Mouse (Mus musculus): ENCODE measurements around the gene C87499. TPM values are rescaled to one million over a fixed set of nuclear protein-coding genes. Genes with fewer than 3 reads are reported as not detected.

Gene C87499
- polyA plus RNA-seq (2012; rRNA removed) = not detected in 2 replicates

DNA sequence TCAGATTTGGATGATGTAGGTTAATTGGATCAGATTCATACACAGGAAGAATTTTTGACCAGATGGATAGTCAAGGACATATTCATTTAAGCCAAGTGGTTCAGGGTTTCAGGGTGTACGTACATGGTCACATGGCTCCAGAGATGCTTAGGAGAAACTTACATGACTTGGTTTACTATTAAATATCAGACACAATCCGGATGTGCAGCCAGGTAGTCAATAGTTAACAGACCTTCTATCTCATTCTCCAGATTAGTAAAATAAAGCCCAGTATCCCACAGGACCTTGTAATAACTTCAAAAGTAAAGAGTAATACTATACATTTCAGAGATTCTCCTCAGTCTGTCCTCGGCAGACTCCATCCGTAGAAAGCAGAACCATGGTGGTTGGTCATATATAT, at the start of gene C87499:
C87499 (minus strand) TSS at position 101 of the 400 bp plus-strand sequence.
- Histone ChIP-seq H3K4me3 (ENCODE audit: insufficient read depth, low read length) (no peak within 1 kb of the TSS), H3K4me1 (ENCODE audit: control insufficient read depth, insufficient read depth, low read length) (no peaks in the 10 kb centered on the region), H3K27ac (ENCODE audit: insufficient read depth, low read length) (no peak within 1 kb of the TSS)
- TF ChIP-seq POLR2A (IDR thresholded peaks at IDR 0.05; ENCODE audit: extremely low read depth, insufficient read depth, low read length) (no peak), CTCF (IDR thresholded peaks at IDR 0.05; ENCODE audit: extremely low read depth, insufficient read depth, low read length) (no peak)

DNA sequence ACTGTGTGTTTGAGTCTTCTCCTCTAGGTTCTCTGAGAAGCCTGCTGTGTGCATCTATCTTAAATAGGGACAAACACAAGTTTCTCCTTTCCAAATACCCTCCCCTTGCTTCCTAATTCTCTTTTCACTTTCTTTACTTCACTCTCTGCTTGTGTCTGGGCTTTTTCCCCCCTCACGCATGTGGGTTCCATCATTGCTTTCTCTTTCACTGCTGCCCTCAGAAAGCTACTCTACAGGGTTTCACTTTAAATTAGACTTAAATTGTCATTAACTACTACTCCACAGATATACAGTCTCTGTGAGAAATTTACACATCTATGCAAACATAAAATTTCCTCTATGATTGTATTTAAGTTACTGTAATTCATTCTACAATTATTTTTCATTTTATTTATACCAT, 49.6 kb upstream of the C87499 start, which contains the start of gene Ifna2:
Ifna2 (minus strand) TSS at position 101 of the 400 bp plus-strand sequence.
- no peaks in the 10 kb centered on the region for H3K4me1 ChIP-seq (ENCODE audit: control insufficient read depth, insufficient read depth, low read length)
- TF ChIP-seq POLR2A (IDR thresholded peaks at IDR 0.05; ENCODE audit: extremely low read depth, insufficient read depth, low read length) (no peak), CTCF (IDR thresholded peaks at IDR 0.05; ENCODE audit: extremely low read depth, insufficient read depth, low read length) (no peak)
- H3K4me3 ChIP-seq (ENCODE audit: insufficient read depth, low read length) = no peak within 1 kb of the TSS
- no peak within 1 kb of the TSS for H3K27ac ChIP-seq (ENCODE audit: insufficient read depth, low read length)

DNA sequence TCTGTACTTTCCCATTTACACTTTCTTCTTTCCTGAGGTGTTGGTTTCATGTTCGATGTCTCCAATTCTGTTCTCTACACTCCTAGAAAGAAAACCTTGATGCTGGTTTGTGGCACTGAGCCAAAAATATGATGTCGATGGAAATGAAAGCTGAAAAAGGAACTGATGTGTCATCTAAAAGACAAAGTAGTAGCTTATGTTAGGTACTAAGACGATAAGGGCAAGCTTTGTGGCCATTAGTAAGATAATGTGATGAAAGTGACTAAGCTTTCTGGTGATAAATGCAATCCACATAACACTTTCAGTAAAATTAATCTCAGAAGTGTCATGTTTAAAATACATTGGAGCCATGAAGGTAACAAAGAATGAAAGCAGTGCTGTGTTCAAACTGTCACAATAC, 47.1 kb upstream of the C87499 start:
- Histone ChIP-seq H3K4me3 (ENCODE audit: insufficient read depth, low read length) (no peak overlapping the region), H3K4me1 (ENCODE audit: control insufficient read depth, insufficient read depth, low read length) (no peaks in the 10 kb centered on the region), H3K27ac (ENCODE audit: insufficient read depth, low read length) (no peak overlapping the region)
- TF ChIP-seq POLR2A (IDR thresholded peaks at IDR 0.05; ENCODE audit: extremely low read depth, insufficient read depth, low read length) = no peak
- no peak for TF ChIP-seq CTCF (IDR thresholded peaks at IDR 0.05; ENCODE audit: extremely low read depth, insufficient read depth, low read length)

GRCm38 (mm10) chr4:88680362-88680761, 46.2 kb upstream of the C87499 start:
- TF ChIP-seq CTCF (IDR thresholded peaks at IDR 0.05; ENCODE audit: extremely low read depth, insufficient read depth, low read length) (peak; percentile 17; the same call in 1 of the 2 replicates), POLR2A (IDR thresholded peaks at IDR 0.05; ENCODE audit: extremely low read depth, insufficient read depth, low read length) (no peak)
- no peak overlapping the region for H3K4me3 ChIP-seq (ENCODE audit: insufficient read depth, low read length)
- H3K27ac ChIP-seq (ENCODE audit: insufficient read depth, low read length) = no peak overlapping the region
- H3K4me1 ChIP-seq (ENCODE audit: control insufficient read depth, insufficient read depth, low read length) = no peaks in the 10 kb centered on the region

DNA sequence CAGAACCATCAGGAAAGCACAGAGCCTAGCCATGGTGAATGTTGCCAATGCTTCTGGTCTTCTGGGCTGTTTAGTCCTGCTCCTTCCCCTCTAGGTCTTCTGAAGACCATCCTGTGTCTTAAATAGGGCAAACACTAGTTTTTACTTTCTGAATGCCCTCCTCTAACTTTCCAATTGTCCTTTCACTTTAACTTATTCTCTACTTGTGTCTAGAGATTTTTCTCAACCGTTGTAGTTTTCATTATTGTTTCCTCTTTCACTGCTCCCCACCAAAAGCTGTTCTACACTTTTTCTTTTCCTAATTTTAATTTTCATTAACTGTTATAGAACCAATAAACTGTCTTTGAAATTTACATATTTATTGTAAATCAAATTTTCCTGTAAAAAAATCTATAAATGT, 42.6 kb upstream of the C87499 start, which contains the start of gene Ifna16:
Ifna16 (minus strand) TSS at position 101 of the 400 bp plus-strand sequence.
- H3K4me3 ChIP-seq (ENCODE audit: insufficient read depth, low read length) = no peak within 1 kb of the TSS
- H3K27ac ChIP-seq (ENCODE audit: insufficient read depth, low read length) = no peak within 1 kb of the TSS
- no peak for TF ChIP-seq POLR2A (IDR thresholded peaks at IDR 0.05; ENCODE audit: extremely low read depth, insufficient read depth, low read length)
- no peak for TF ChIP-seq CTCF (IDR thresholded peaks at IDR 0.05; ENCODE audit: extremely low read depth, insufficient read depth, low read length)
- H3K4me1 ChIP-seq (ENCODE audit: control insufficient read depth, insufficient read depth, low read length) = no peaks in the 10 kb centered on the region

DNA sequence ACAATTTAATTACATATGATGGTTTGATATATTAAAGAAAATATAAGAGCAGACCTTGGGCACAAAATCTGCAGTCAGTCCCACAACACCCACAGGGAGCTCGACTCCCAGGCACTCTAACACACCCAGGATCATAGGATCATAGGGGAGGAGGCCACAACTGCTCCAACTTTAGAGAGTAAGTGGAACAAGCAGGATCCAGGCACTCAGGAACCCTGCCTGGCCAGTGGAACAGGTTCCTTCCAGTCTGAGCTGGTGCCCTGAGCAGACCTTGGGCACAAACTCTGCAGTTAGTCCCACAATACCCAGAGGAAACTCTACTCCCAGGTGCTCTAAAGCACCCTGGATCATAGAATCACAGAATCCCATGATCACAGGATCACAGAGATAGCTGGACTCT, 21.2 kb upstream of the C87499 start:
- no peaks in the 10 kb centered on the region for H3K4me1 ChIP-seq (ENCODE audit: control insufficient read depth, insufficient read depth, low read length)
- TF ChIP-seq CTCF (IDR thresholded peaks at IDR 0.05; ENCODE audit: extremely low read depth, insufficient read depth, low read length) = no peak
- TF ChIP-seq POLR2A (IDR thresholded peaks at IDR 0.05; ENCODE audit: extremely low read depth, insufficient read depth, low read length) = no peak
- no peak overlapping the region for H3K27ac ChIP-seq (ENCODE audit: insufficient read depth, low read length)

DNA sequence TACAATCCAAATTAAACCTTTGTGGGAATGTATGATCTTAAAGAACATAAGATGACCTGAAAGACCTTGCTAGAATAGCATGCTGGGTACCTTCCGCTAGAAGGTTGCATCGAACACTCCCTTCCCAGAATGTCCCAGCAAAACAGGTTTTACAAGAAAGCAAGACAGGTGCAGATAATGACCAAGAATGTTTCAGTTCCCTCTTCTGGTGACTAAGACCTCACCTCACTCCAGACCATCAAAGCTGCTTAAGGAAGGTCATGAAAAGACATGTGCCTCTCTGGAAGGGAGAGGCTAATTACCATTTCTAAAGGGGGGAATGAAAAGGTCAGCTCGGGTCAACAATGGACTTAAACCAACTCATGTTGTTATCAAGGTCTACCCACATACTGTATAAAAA, 19.4 kb upstream of the C87499 start:
- Histone ChIP-seq H3K4me3 (ENCODE audit: insufficient read depth, low read length) (no peak overlapping the region), H3K27ac (ENCODE audit: insufficient read depth, low read length) (no peak overlapping the region), H3K4me1 (ENCODE audit: control insufficient read depth, insufficient read depth, low read length) (no peaks in the 10 kb centered on the region)
- TF ChIP-seq CTCF (IDR thresholded peaks at IDR 0.05; ENCODE audit: extremely low read depth, insufficient read depth, low read length) = no peak
- no peak for TF ChIP-seq POLR2A (IDR thresholded peaks at IDR 0.05; ENCODE audit: extremely low read depth, insufficient read depth, low read length)

More for the DNA sequence above, 21.2 kb upstream of the C87499 start:
- H3K4me3 ChIP-seq (ENCODE audit: insufficient read depth, low read length) = no peak overlapping the region

GRCm38 (mm10) chr4:88644359-88644758, 10.1 kb upstream of the C87499 start, which contains the start of gene Ifna13:
Gene Ifna13, minus strand, starts transcription at chr4:88644459.
- no peaks in the 10 kb centered on the region for H3K4me1 ChIP-seq (ENCODE audit: control insufficient read depth, insufficient read depth, low read length)
- no peak within 1 kb of the TSS for H3K27ac ChIP-seq (ENCODE audit: insufficient read depth, low read length)
- no peak within 1 kb of the TSS for H3K4me3 ChIP-seq (ENCODE audit: insufficient read depth, low read length)
- no peak for TF ChIP-seq CTCF (IDR thresholded peaks at IDR 0.05; ENCODE audit: extremely low read depth, insufficient read depth, low read length)
- no peak for TF ChIP-seq POLR2A (IDR thresholded peaks at IDR 0.05; ENCODE audit: extremely low read depth, insufficient read depth, low read length)

GRCm38 (mm10) chr4:88642526-88642925, 8.3 kb upstream of the C87499 start:
- H3K4me1 ChIP-seq (ENCODE audit: control insufficient read depth, insufficient read depth, low read length) = no peaks in the 10 kb centered on the region
- no peak overlapping the region for H3K4me3 ChIP-seq (ENCODE audit: insufficient read depth, low read length)
- TF ChIP-seq POLR2A (IDR thresholded peaks at IDR 0.05; ENCODE audit: extremely low read depth, insufficient read depth, low read length) (no peak), CTCF (IDR thresholded peaks at IDR 0.05; ENCODE audit: extremely low read depth, insufficient read depth, low read length) (no peak)
- H3K27ac ChIP-seq (ENCODE audit: insufficient read depth, low read length) = no peak overlapping the region

DNA sequence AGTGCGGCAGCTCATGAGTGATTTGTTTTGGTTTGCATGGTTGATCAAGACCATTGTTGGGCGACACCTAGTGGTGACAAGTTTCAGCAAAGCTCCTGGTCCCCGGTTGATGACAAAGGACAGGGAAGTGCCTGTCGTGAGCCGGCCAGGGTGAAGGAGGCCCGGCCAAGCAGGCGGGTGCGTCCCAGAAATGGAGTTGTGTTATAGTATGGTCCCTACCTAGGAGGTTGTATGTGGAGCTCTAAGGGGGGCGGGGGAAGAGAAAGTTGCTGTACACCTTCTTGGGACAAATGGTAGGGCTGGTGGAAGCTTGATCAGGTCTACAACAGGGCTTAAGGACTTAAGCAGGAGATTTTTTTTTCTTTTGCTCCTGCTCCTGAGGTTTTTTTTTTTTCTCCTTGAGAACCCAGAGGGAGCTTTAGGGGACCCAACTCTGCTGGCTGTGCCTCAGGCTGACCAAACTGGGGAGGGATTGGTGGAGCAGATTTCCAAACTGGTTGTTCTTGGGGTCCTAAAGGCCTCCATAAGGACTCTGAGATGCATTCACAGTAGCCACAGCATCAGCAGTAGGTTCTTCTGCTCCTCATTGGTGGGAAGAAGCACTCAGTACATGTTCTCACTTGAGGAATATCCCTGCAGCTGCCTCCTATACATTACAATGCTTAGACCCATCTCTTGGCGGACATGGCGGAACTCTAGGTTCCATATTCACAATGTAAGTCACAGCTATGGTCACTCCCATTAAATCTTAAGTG, 7.0 kb upstream of the C87499 start:
- H3K4me3 ChIP-seq (ENCODE audit: insufficient read depth, low read length) = peak overlapping the region; percentile 31
- H3K4me1 ChIP-seq (ENCODE audit: control insufficient read depth, insufficient read depth, low read length) = no peaks in the 10 kb centered on the region
- TF ChIP-seq CTCF (IDR thresholded peaks at IDR 0.05; ENCODE audit: extremely low read depth, insufficient read depth, low read length) = peak; percentile 75
- TF ChIP-seq POLR2A (IDR thresholded peaks at IDR 0.05; ENCODE audit: extremely low read depth, insufficient read depth, low read length) = no peak

More for the DNA sequence above, 7.0 kb upstream of the C87499 start:
- no peak overlapping the region for H3K27ac ChIP-seq (ENCODE audit: insufficient read depth, low read length)
